Mouse (Mus musculus) kidney, postnatal 4 days (tissue): ENCODE measurements at regions not wholly inside any gene's neighbourhood (a gene's known extent, or its start where the extent isn't known, plus 50 kb on each side); places are given as distances from the start of the nearest gene placed in this dataset.

Source experiments
- DNase-seq, 2 experiments: peaks; one replicate each; pipeline ENCODE4 v3.0.0; 2021; ENCODE audit warnings: mixed read lengths in 2 of 2

DNA sequence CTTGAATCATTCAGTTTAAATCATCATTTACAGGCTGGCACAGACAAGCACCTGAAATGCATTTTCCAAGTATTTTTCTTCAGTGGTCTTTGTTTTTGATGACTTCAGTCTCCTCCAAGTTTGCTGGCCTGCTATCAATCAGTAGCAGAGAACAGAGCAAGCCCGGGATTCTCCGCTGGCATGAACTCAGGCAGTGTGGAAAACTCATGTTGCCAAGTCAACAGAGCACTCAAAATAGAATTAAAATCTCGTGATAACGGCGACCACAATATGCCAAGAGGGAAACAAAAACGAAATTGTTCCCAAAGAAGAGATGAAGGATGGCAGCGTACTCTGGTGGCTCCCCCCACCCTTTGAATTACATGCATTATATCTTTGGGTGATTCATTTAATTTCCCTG, 190.9 kb upstream of the Fat4 start:
- DNase-seq, result no peak

DNA sequence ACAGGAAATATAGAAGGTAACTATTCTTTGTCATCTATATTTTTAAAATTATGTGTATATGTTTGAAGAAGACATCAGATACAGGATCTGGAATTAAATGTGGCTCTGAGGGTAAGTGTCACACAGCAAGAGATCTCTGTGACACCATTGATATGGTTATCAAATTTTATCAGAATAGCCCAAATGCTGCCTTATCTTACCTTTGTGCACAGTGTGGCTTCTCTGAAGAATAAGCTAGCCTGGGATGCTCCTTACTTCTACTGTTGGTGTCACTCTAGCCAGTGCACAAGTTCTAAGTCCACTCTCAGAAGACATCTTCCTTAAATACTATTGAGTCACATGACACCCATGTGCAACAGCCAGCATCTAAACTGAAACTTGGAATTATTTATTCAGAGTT, 194.0 kb upstream of the Fat4 start:
- no peak for DNase-seq

DNA sequence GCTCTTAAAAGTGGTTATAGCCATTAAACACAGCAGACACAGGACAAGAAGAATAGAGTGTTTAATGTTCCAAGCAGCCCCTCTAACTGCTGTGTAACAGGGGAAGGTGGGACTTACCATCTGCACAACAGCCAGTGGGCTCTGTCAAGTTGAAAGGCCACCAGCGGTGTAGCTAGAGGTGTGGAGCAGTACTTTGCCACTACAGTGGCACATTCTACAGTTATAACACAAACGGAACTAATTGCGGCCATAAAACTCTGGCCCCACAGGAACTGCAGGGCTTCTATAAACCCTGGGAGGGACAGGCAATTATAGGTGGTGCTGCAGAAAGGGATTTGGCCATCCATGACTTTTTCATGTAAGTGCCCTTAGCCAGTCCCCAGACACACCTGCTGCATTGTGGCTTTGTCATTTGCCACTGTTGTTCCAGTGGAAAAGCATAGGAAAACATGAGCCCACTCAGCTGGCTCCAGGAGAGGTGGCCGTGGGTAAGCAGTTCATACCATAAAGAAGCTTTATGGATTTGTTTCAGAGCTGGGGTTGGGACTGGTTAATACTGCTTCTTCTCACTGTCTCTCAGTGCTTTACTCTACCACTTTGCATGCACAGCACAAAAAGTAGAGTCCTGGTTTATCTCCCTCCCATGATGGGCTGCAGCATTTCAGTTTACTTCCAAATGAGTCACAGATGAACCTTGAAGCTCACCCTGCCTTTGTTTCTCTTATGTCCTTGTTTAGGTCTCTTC, 199.8 kb upstream of the Ankrd50 start:
- no peak for DNase-seq

DNA sequence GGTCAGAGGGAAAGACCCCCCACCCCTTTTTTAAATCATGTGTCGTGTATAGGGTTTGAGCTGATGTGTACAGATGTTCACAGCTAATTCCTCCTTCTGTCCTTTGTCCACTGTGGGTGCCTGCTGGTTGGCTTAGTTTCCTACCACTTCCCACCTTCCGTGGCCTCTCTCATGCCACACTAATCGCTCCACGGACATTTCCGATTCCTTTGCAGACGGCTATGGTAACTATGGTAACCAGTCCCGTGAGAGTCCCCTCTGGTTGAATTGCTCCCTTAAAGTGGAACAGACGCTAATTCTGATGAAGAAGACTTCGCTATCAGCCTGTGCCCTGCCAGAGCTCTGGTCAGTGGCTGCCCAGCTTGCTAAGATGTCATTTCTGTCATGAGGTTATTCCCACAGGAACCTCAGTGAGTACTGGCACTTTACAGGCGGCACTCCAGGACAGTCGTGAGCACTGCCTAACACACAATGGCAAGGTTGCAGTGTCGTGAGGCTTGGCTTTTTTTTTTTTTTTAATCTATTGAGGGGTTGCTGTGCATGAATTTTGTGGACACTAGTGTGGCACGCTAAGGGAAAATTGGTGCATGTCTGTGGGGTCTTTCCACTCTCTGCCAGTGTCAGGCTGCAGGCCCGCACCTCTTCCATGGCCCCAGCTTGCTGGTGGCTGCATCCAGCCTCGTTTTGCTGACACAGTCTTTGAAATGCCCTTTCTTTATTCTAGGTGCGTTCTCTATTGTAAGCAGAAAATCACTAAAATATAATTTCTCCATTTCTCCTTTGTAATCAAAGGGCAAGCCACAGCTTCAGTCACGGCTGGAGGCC, 179.2 kb upstream of the Ankrd50 start:
- DNase-seq, result peak; percentile 17 to 45

DNA sequence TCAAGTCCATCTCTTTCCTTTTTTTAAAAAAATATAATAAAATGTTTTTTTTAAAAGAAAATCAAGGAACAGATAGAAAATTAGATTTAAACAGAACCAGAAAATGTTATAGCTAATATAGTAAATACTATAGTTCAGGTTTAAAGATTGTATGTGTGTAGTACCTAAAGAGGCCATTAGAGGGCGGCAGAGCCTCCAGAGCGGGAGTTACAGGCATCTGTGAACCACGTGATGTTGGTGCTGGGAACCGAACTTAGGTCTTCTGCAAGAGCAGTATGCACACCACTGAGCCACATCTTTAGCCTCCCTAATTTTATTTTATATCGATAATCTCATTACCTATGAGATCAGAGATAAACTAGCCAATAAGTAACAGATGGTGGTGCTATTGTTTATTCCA, 178.4 kb upstream of the Ankrd50 start:
- peak in 1 of 2 experiments; percentile 23 for DNase-seq

DNA sequence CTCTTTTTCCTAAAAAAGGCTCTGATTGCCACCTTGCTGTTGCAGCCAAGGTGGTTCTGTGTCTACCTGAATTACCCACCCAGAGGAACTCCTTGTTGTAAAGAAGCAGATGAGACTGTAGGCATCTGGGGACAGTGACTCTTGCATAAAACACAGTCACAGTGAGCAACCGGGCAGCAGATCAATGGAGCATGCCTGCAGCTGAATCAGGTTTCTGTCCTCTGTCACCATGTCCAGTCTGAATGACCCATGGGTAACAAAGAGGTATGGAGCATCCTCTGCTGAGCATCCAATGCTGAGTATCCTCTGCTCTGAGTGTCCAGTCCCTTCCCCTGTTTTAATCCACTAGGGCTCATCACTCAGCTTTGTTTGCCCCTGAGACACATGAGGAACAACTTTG, 172.1 kb upstream of the Ankrd50 start:
- no peak for DNase-seq

DNA sequence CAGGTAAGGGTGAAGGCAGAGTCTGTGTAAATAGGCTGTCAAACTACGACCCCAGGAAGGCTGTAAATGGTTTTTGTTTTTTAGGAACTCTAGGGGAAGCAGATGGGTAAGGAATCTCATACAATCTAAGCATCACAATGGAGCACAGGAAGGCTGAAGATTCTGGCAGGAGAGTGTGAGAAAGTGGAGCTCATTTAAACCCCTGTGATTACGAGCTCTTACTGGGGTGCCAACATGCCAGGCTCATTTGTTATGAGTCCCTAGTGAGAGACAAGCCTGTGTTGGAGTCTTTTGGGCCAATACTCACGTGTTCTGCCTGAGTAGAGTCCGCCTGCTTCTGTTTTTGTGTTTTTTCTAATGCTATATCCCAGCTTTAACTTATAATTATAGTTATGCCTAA, 169.3 kb upstream of the Ankrd50 start:
- DNase-seq, result no peak

DNA sequence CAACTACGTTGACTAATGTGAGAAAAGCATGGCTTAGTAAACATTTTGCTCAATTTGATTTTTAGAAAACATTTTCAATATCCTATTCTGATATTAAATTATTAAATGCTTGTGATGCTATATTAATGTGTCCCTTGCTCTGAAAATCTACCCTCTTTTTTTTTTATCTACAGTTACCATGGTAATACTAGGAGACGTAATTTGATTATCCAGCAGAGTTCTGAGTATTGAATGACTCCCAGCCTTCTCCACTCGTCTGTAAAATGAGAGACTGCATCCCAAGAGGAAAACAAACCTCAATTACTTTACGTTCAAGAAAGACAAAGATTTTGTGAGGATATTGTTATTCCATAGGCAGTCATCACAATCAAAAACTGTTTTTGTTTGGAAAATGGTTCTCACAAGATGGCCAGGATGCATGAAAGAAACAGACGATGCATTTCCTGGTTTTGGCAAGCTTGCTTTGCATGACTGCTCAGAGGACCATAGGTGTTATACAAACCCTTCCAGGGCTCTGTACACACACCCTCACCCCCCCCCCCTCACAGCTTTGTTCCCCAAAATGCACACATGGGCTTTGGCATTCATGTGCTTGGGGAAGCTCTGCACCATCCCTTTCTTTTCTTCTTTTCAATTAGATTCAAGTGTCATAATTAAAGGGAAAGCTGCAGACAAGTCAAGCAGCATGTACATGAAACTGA, 168.5 kb upstream of the Ankrd50 start:
- DNase-seq, result no peak

DNA sequence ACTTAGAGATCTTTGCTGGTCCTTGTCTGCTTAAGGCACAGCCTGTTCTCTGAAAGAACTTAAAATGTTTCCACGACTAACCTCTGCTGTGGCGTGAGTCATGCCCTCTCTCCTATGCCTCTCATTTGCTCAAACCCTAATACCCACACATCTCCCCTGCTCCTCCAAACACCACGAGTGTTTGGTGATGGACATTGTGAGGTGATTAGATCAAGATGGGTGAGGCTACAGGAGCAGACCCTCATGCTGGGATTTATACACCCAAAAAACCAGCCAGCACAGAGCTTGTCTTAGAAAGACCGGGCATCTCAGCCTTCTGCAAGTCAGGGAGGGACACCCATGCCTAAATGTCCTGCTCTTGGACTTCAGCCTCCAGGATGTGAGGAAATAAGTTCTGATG, 165.5 kb upstream of the Ankrd50 start:
- no peak for DNase-seq

DNA sequence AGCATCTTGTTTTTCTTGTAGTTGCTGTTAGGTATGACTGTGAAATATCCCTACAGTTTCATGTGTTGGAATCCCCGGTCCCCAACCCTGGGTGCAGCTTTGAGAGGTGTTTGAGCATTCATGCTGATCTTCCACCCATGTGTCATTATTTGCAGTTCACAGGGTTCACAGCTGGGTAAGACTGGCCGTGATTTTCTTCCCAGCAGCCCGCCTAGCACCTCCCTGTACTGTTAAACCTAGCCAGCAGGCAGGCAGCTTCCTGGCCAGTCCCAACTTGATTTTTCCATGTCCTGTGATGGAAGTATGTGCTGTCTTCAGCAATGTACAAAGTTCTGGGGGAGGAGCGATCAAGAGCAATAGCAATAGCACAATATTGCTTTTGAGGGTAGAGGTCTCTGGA, 164.0 kb upstream of the Ankrd50 start:
- no peak for DNase-seq

DNA sequence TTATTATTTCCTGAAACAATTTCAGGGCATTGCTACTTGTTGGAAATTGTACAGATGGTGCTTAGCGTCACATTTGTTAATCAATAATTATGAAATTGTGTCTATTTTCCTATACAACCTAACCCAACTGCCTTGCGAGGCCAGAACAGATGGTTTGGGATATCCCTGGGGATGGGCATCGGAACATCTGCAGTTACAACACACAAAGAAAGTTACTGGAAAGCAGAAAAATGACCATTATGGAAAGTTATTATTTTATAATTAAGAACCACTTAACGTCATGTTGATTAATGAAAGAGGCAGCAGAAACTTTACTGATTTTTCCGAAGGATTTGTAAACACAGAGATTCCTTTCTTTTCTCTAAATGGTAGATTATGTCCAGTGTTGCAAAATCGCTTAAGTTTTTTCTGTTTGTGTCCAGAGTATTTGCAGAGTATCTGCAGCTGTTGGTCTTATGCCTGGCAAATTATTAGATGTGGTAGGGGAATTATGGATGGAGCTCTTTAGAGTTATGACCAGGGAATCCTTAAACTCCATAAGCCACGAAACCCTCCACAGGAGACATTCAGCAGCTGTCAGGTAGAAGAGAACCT, 163.2 kb upstream of the Ankrd50 start:
- DNase-seq, result no peak

DNA sequence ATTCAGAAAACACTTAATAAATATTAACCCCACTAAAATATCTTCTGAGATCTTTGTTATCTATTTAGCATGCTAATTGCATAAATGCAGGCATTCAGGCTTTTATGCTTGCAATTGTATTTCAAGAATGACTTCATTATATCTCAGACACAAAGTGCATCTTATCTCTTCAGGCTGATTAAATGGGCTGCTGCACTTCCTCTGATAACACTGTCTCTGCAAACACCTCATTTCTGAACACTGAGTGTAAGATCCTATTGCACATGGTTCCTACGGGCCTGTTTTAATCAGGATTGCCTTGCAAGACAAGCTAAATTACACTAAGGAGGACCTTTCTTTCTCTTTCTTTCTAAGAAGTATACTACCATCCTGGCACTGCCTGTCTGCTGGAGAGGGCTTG, 157.1 kb upstream of the Ankrd50 start:
- no peak for DNase-seq

DNA sequence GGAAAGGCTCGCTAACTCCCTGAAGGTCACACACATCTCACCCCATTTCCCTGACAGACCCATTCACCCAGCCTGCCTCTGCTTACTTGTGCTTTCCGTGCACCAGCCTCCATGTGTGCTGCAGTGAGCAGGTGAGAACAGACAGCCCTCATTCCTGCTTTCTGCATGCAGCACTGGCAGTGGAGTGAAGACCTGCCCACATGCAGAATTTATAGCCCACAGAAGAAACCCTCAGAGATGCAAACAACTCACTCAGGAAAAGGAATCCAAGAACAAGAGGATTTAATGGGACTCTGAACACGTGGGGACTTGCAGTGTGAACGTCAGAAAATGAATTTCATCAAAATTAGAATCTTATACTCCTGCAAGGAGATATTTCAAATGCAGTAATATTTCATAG, 152.2 kb upstream of the Ankrd50 start:
- no peak for DNase-seq

DNA sequence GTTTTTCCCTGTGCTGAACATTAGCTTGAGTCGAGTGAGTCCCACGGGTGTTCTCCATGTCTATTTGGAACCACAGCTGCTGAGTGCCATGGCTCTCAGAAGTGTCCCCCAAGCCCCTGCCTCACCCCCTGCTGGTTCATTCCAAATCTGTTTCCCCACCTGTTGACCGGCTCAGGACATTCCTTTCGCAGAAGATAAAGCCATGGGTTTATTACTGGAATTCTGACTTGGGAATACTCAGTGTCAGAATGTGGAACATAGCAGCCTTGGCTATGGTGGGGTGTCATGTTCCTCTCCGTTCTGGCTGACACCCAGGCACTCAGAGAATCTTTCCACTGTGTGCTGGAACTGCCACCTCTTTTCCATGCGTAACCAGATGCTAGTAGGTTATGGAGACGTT, 148.7 kb upstream of the Ankrd50 start:
- no peak for DNase-seq

DNA sequence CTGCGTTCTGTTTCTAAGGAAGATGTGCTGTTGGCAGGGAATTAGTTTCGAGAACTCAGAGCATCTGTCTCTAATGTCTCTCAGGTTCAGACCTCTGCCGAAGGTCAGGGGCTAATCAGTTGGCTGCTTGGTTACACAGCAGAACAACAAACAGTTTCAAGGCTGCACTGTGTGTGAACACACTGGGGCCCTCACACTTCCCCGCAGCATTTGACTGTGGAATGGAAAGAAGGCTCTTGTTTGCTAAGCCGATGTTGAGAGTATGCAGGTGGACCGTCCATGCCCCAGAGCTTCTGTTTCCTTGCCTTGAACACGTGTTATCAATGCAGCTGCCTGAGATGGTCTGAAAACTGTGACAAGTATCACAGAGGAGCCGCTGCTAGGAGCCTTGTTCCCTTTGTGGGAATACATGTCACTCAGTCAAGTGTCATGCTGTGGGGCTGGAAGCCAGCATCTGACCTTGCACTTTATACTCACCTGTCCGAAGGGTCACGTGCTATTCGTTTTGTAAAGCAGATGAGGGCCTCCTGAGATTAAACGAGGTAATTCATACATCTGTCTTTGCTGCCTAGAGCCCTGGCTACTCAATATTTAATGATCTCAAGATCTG, 141.0 kb upstream of the Ankrd50 start:
- DNase-seq, result no peak

DNA sequence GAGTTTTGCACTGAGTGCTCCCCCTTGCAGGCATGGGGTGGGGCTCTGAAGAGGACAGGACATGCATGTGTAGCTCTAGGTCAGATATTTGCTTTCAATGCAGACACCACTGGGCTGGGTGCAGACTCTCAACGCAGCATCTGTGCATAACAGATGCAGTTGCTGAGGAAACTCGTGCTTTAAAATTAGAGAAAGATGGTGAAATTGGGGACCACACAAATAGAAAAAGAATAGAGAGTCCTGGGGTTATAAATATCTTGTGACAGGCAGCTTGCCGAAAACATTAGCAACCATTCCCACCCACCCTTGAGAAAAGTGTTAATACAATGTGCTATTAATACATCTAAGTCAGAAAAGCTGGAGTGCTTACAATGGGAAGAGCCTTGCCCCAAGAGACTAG, 133.3 kb upstream of the Ankrd50 start:
- no peak for DNase-seq

DNA sequence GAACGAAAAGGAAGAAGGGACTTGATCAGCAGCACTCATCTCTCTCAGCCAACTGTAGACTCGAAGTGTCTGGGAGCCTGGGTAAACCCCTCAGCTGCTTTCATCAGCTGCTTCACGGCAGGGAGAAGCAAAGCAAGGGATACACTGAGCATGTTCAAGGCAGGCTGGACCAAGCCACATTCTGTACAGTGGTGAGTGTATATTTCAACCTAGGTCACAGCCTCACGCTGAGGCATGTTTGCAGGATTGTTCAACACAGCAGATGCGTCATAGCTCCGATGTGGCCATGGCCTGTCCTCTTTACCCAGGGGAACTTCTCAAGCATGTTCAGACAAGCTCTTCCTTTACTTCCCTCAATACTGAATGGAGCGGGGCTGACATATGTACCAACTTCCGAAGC, 132.6 kb upstream of the Ankrd50 start:
- DNase-seq, result no peak

DNA sequence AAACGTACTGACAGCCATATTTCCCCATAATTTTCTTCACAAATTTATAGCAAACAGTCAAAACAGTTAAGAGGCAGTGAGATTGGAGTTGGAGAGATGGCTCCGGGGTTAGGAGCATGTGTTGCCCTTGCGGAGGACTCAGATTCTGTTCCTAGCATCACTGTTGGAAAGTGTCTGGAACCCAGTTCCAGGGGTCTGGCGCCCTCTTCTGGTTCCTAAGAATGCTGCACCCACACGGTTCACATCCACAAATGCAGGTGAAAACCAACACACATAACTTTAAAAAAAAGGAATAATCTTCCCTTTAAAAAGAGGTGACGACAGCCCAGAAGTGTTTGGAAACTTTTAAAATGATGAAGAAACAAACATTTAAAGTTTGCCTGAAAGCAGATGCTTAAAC, 129.1 kb upstream of the Ankrd50 start:
- DNase-seq, result no peak

DNA sequence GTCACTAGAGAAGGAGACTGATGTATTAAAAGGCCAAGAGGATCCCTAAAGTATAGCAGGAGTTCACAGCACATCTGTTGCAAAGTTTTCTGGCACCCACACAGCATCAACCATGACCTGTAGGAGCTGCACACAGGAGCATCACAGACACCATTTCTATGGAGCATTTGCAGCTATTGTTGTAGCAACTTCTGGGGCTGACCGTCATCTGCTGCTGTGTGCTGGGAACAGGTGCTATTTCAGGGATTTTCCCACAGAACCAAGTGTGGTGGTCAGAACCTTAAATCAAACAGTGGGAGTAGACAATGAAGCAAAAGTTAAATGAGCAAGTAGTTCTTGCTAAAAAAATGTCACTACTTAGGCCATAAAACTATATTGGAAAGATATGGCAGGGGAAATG, 106.9 kb upstream of the Ankrd50 start:
- no peak for DNase-seq

DNA sequence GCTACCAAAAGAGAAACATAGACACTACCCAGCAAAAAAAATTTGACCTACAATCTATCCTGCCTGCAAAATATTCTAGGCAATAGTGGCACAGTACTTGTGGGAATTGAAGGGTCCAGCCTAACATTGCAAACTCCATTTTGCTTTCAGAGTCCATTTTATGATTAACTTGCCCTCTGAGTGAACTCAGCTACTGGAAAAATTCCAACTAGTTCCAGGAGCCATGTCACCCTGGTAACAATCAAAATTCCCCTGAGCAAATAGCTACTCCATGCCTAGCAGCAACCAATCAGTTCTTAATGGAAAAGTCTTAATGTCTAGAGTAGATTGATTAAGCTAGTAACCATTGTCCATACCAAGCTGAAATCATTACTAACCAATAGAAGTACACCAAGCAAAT, 104.3 kb upstream of the Ankrd50 start:
- no peak for DNase-seq

DNA sequence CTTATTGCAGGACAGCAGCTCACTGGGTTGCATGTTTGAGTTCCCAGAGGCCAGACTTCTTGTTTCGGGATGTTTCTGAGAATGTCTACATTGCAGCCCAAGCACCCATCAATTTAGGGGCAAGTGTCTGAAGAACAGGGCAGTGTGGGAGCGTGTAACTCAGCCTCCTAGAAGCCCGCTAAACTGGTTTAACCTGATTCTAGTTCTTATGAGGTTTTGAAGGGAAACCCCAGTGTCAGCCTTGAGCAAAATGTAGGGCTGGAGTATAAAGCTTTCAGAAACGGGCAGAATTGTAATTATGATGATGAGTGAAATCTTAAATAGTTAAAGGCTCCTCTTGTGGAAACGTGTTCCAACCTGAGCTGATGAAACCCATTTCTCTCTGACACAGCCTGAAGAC, 100.9 kb upstream of the Ankrd50 start:
- no peak for DNase-seq

DNA sequence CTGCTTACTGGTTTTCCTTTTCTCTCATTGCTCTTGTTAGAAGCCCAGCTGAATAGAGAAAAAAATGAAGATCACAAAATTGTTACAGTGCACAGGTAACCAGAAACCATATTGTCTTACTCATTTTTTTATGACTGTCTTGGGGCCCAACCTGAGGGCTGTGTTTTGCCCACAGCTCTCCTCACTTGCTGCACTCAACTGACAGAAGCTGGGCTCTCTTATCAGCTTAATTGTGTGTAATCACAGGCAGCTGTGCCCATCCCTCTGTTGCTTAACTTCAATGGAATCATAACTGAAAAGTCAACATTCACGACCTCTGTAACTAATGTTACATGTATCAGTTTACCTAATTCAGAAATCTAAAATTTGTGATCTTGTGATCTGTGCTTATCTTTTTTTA, 95.1 kb upstream of the Ankrd50 start:
- no peak for DNase-seq
